Mouse (Mus musculus): ENCODE measurements around the gene Knstrn. TPM values are rescaled to one million over a fixed set of nuclear protein-coding genes. Genes with fewer than 3 reads are reported as not detected.

Knstrn gene
- polyA plus RNA-seq, 1 experiment from 2014 or later: 100 TPM

GRCm38 (mm10) chr2:118898771-118899170, 85.0 kb downstream of the Knstrn start:
- H3K9me3 ChIP-seq (replicated peaks): no peaks in the 10 kb centered on the region
- H3K27ac ChIP-seq: no peak overlapping the region
- WGBS: 1% methylated on average over 4 of the region's 4 CpGs
- no peak for ATAC-seq (ENCODE audit: low FRiP score)
- H3K4me2 ChIP-seq (replicated peaks): no peak overlapping the region
- H3K36me3 ChIP-seq: no peaks in the 10 kb centered on the region
- H3K4me3 ChIP-seq: no peak overlapping the region
- peaks cover 46% of the 10 kb centered on the region for H3K4me1 ChIP-seq
- peaks cover 71% of the 10 kb centered on the region for H3K27me3 ChIP-seq
- H3K9ac ChIP-seq: no peak overlapping the region

- Histone ChIP-seq H3K36me3 (no peaks in the 10 kb centered on the region), H3K27ac (no peak overlapping the region), H3K4me2 (replicated peaks) (no peak overlapping the region), H3K9me3 (replicated peaks) (no peaks in the 10 kb centered on the region), H3K27me3 (peaks cover 68% of the 10 kb centered on the region), H3K4me1 (peaks cover 51% of the 10 kb centered on the region), H3K4me3 (no peak overlapping the region), H3K9ac (no peak overlapping the region)
- ATAC-seq (ENCODE audit: low FRiP score): no peak
- 11% methylated on average over 7 of the region's 7 CpGs for WGBS
These were observed 85.5 kb downstream of the Knstrn start for GRCm38 (mm10) chr2:118899306-118899705.

GRCm38 (mm10) chr2:118899981-118900825, 86.4 kb downstream of the Knstrn start, which contains the start of gene Bahd1:
Bahd1 (plus strand) TSS chr2:118900377.
- H3K9me3 ChIP-seq (replicated peaks): no peaks in the 10 kb centered on the region
- peak within 1 kb of the TSS; percentile 71 for H3K4me2 ChIP-seq (replicated peaks)
- H3K36me3 ChIP-seq: no peaks in the 10 kb centered on the region
- H3K27ac ChIP-seq: no peak within 1 kb of the TSS; the same call in 1 of the 2 replicates
- H3K9ac ChIP-seq: peak within 1 kb of the TSS; percentile 93
- under 1% methylated on average over 32 of the region's 32 CpGs for WGBS
- peaks cover 60% of the 10 kb centered on the region for H3K4me1 ChIP-seq
- H3K27me3 ChIP-seq: peaks cover 59% of the 10 kb centered on the region
- H3K4me3 ChIP-seq: peak within 1 kb of the TSS; percentile 96
- peak; percentile 1; the same call in 1 of the 2 replicates for ATAC-seq (ENCODE audit: low FRiP score)

- H3K4me1 ChIP-seq: peaks cover 66% of the 10 kb centered on the region
- peak; percentile 17 for ATAC-seq (ENCODE audit: low FRiP score)
These were observed 87.0 kb downstream of the Knstrn start for GRCm38 (mm10) chr2:118900826-118901140.

GRCm38 (mm10) chr2:118901175-118902031, 87.6 kb downstream of the Knstrn start:
- Histone ChIP-seq H3K4me3 (peak overlapping the region; percentile 96), H3K36me3 (no peaks in the 10 kb centered on the region), H3K27ac (peak overlapping the region; percentile 93), H3K9ac (peak overlapping the region; percentile 93), H3K4me2 (replicated peaks) (peak overlapping the region; percentile 71), H3K27me3 (peaks cover 47% of the 10 kb centered on the region), H3K9me3 (replicated peaks) (no peaks in the 10 kb centered on the region), H3K4me1 (peaks cover 68% of the 10 kb centered on the region)
- peak; percentile 89 for ATAC-seq (ENCODE audit: low FRiP score)
- under 1% methylated on average over 60 of the region's 120 CpGs for WGBS

More at GRCm38 (mm10) chr2:118900826-118901140, 87.0 kb downstream of the Knstrn start:
- Histone ChIP-seq H3K4me2 (replicated peaks) (peak overlapping the region; percentile 71), H3K9me3 (replicated peaks) (no peaks in the 10 kb centered on the region), H3K4me3 (peak overlapping the region; percentile 96), H3K36me3 (no peaks in the 10 kb centered on the region), H3K27ac (no peak overlapping the region), H3K27me3 (peaks cover 53% of the 10 kb centered on the region), H3K9ac (peak overlapping the region; percentile 93)
- WGBS: under 1% methylated on average over 11 of the region's 11 CpGs

- Histone ChIP-seq H3K27me3 (peaks cover 38% of the 10 kb centered on the region), H3K4me3 (peak overlapping the region; percentile 96), H3K4me2 (replicated peaks) (peak overlapping the region; percentile 71), H3K9me3 (replicated peaks) (no peaks in the 10 kb centered on the region), H3K27ac (peak overlapping the region; percentile 93), H3K9ac (peak overlapping the region; percentile 93), H3K4me1 (peaks cover 58% of the 10 kb centered on the region), H3K36me3 (no peaks in the 10 kb centered on the region)
- peak; percentile 24 for ATAC-seq (ENCODE audit: low FRiP score)
- WGBS: 1% methylated on average over 81 of the region's 106 CpGs
These were observed 88.5 kb downstream of the Knstrn start for GRCm38 (mm10) chr2:118902051-118903025.

GRCm38 (mm10) chr2:118903333-118903741, 89.5 kb downstream of the Knstrn start:
- H3K36me3 ChIP-seq: no peaks in the 10 kb centered on the region
- peak overlapping the region; percentile 96 for H3K4me3 ChIP-seq
- H3K27me3 ChIP-seq: peaks cover 28% of the 10 kb centered on the region
- ATAC-seq (ENCODE audit: low FRiP score): no peak
- H3K9me3 ChIP-seq (replicated peaks): no peaks in the 10 kb centered on the region
- WGBS: 12% methylated on average over 10 of the region's 10 CpGs
- H3K27ac ChIP-seq: no peak overlapping the region
- peak overlapping the region; percentile 93 for H3K9ac ChIP-seq
- H3K4me2 ChIP-seq (replicated peaks): peak overlapping the region; percentile 71
- peaks cover 48% of the 10 kb centered on the region for H3K4me1 ChIP-seq

Other genes with a start within 250 kb of the Knstrn start
- 63.2 and 65.8 TPM in 2 replicates for gene Bub1b, start 215.8 kb upstream of the Knstrn start, polyA plus RNA-seq (2016; fragmentation: Nextera tagmentation; extraction: Ambion mirVana)
- gene Pak6, start 150.7 kb upstream of the Knstrn start, polyA plus RNA-seq (2016; fragmentation: Nextera tagmentation; extraction: Ambion mirVana): 6.2 and 6.8 TPM in 2 replicates
- not detected in 2 replicates for gene Ankrd63, start 110.0 kb upstream of the Knstrn start, polyA plus RNA-seq (2016; fragmentation: Nextera tagmentation; extraction: Ambion mirVana)
- gene Plcb2, start 85.6 kb upstream of the Knstrn start, polyA plus RNA-seq (2016; fragmentation: Nextera tagmentation; extraction: Ambion mirVana): 0.44 and 0.59 TPM in 2 replicates
- gene Inafm2, start 68.2 kb upstream of the Knstrn start, polyA plus RNA-seq (2016; fragmentation: Nextera tagmentation; extraction: Ambion mirVana): 24.2 and 25.1 TPM in 2 replicates
- 1.3 and 1.7 TPM in 2 replicates for gene Ccdc9b, start 51.3 kb upstream of the Knstrn start, polyA plus RNA-seq (2016; fragmentation: Nextera tagmentation; extraction: Ambion mirVana)
- gene Phgr1, start 41.2 kb upstream of the Knstrn start, polyA plus RNA-seq (2016; fragmentation: Nextera tagmentation; extraction: Ambion mirVana): not detected in 2 replicates
- gene Disp2, start 34.3 kb upstream of the Knstrn start, polyA plus RNA-seq (2016; fragmentation: Nextera tagmentation; extraction: Ambion mirVana): 20.9 and 23.9 TPM in 2 replicates
- gene Ivd, start 48.0 kb downstream of the Knstrn start, polyA plus RNA-seq (2016; fragmentation: Nextera tagmentation; extraction: Ambion mirVana): 53.8 and 56.8 TPM in 2 replicates
- gene Bahd1, start 86.4 kb downstream of the Knstrn start, polyA plus RNA-seq (2016; fragmentation: Nextera tagmentation; extraction: Ambion mirVana): 6.7 and 6.8 TPM in 2 replicates
- 26.9 and 29.6 TPM in 2 replicates for gene Chst14, start 112.5 kb downstream of the Knstrn start, polyA plus RNA-seq (2016; fragmentation: Nextera tagmentation; extraction: Ambion mirVana)
- 27.3 and 27.6 TPM in 2 replicates for gene Ccdc32, start 215.4 kb downstream of the Knstrn start, polyA plus RNA-seq (2016; fragmentation: Nextera tagmentation; extraction: Ambion mirVana)
- 5.3 and 5.5 TPM in 2 replicates for gene Rpusd2, start 220.8 kb downstream of the Knstrn start, polyA plus RNA-seq (2016; fragmentation: Nextera tagmentation; extraction: Ambion mirVana)
- gene Knl1, start 233.1 kb downstream of the Knstrn start, polyA plus RNA-seq (2016; fragmentation: Nextera tagmentation; extraction: Ambion mirVana): 37.8 and 39.3 TPM in 2 replicates

Data from hindbrain, embryonic 12.5 days (tissue).